Mouse (Mus musculus) MEL (cell line): ENCODE results near the gene Olfr509.

Experiments used
- BHLHE40 ChIP-seq: IDR thresholded peaks from 2 replicates; pipeline ENCODE4 v1.6.1; 2012; ENCODE audit warnings: low read depth, mild to moderate bottlenecking, inconsistent platforms, low read length, improper control_type of control experiment, borderline replicate concordance
- EP300 ChIP-seq, 2 experiments: IDR thresholded peaks; 2 replicates each; pipeline ENCODE4 v1.6.1; 2011; ENCODE audit warnings: improper control_type of control experiment in 2 of 2, low read length in 2 of 2, low read depth in 1 of 2, mild to moderate bottlenecking in 1 of 2
- GABPA ChIP-seq: IDR thresholded peaks from 2 replicates; pipeline ENCODE4 v1.6.1; 2012; ENCODE audit warnings: low read depth, mild to moderate bottlenecking, inconsistent platforms, low read length, improper control_type of control experiment, moderate library complexity
- GATA1 ChIP-seq: IDR thresholded peaks from 2 replicates; pipeline ENCODE4 v1.6.1; 2011; ENCODE audit warnings: low read depth, low read length, improper control_type of control experiment
- POLR2A ChIP-seq, 2 experiments: IDR thresholded peaks; 2 replicates each; pipeline ENCODE4 v1.6.1; 2011 to 2012; ENCODE audit warnings: low read length in 2 of 2, mild to moderate bottlenecking in 2 of 2, control low read depth in 1 of 2, improper control_type of control experiment in 1 of 2, low read depth in 1 of 2, moderate library complexity in 1 of 2; ENCODE audit not compliant: control insufficient read depth in 1 of 2, insufficient read depth in 1 of 2, poor library complexity in 1 of 2
- USF2 ChIP-seq, 2 experiments: IDR thresholded peaks; 2 replicates each; pipeline ENCODE4 v1.6.1; 2011 to 2012; ENCODE audit warnings: improper control_type of control experiment in 2 of 2, low read length in 2 of 2, borderline replicate concordance in 1 of 2, inconsistent platforms in 1 of 2, low read depth in 1 of 2, mild to moderate bottlenecking in 1 of 2; ENCODE audit not compliant: insufficient read depth in 1 of 2
- ZC3H11A ChIP-seq: IDR thresholded peaks from 2 replicates; pipeline ENCODE4 v1.6.1; 2012; ENCODE audit warnings: low read depth, mild to moderate bottlenecking, inconsistent platforms, low read length, improper control_type of control experiment

- TF ChIP-seq BHLHE40, result no peak
- TF ChIP-seq GATA1, result no peak
- TF ChIP-seq USF2 (IDR thresholded peaks at IDR 0.05; ENCODE audit: borderline replicate concordance in 1 of 2, insufficient read depth in 1 of 2, low read depth in 1 of 2, low read length in 2 of 2), result no peak
- TF ChIP-seq EP300 (IDR thresholded peaks at IDR 0.05; ENCODE audit: low read depth in 1 of 2, low read length in 2 of 2), result no peak
- no peak for TF ChIP-seq ZC3H11A
- TF ChIP-seq POLR2A (IDR thresholded peaks at IDR 0.05; ENCODE audit: control insufficient read depth in 1 of 2, insufficient read depth in 1 of 2, low read depth in 1 of 2, low read length in 2 of 2, poor library complexity in 1 of 2), result no peak
- no peak for TF ChIP-seq GABPA
Measured at GRCm38 (mm10) chr7:108629694-108630093, 22.0 kb downstream of the Olfr509 start, which contains the start of gene Olfr508.
